Mouse (Mus musculus): ENCODE measurements at regions not wholly inside any gene's neighbourhood (a gene's known extent, or its start where the extent isn't known, plus 50 kb on each side); places are given as distances from the start of the nearest gene placed in this dataset.

DNA sequence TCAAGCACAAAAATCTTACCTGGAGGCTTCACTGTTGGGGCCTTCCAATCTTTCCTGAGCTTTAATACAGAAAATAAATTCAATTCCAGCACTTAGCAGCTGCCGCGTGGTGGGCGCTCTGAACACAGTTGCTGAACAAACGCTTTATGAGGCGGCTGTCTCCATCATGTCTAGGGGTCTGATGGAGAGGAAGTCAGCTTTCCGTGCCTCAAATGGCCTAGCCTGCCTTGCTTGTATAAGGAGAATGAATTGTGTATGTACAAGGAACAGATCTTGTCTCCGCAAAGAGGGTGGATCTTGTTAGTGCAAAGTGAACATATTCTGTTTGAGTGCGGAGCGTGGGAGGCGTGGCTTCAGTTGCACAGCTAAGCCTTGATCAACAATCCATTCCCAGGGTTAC lies 155.4 kb downstream of the Unc5cl start:
- peaks cover 7% of the 10 kb centered on the region for H3K9me3 ChIP-seq (ENCODE audit: low read length)
- TF ChIP-seq POU5F1 (IDR thresholded peaks at IDR 0.05; ENCODE audit: borderline replicate concordance, low read length) (no peak), CTCF (conservative IDR thresholded peaks at IDR 0.05; ENCODE audit: low read length) (no peak), NANOG (IDR thresholded peaks at IDR 0.05; ENCODE audit: borderline replicate concordance, low read length) (no peak)

GRCm38 (mm10) chr17:48610806-48611205 lies 156.1 kb downstream of the Unc5cl start:
- Histone ChIP-seq H3K4me1 (replicated peaks; ENCODE audit: low read depth, low read length) (peaks cover 56% of the 10 kb centered on the region), H3K36me3 (ENCODE audit: insufficient read depth, low read length) (no peaks in the 10 kb centered on the region), H3K4me3 (replicated peaks; ENCODE audit: low read length) (peak overlapping the region; percentile 46), H3K27me3 (ENCODE audit: insufficient read depth, low read length) (peaks cover 20% of the 10 kb centered on the region; the same call in 1 of the 2 replicates), H3K9me3 (ENCODE audit: low read length) (peaks cover 7% of the 10 kb centered on the region)
- TF ChIP-seq POU5F1 (IDR thresholded peaks at IDR 0.05; ENCODE audit: borderline replicate concordance, low read length): no peak
- no peak for TF ChIP-seq CTCF (conservative IDR thresholded peaks at IDR 0.05; ENCODE audit: low read length)
- no peak for TF ChIP-seq NANOG (IDR thresholded peaks at IDR 0.05; ENCODE audit: borderline replicate concordance, low read length)

More for the DNA sequence above, 155.4 kb downstream of the Unc5cl start:
- Histone ChIP-seq H3K27me3 (ENCODE audit: insufficient read depth, low read length) (peaks cover 25% of the 10 kb centered on the region; the same call in 1 of the 2 replicates), H3K4me1 (replicated peaks; ENCODE audit: low read depth, low read length) (peaks cover 54% of the 10 kb centered on the region), H3K4me3 (replicated peaks; ENCODE audit: low read length) (no peak overlapping the region), H3K36me3 (ENCODE audit: insufficient read depth, low read length) (no peaks in the 10 kb centered on the region)

DNA sequence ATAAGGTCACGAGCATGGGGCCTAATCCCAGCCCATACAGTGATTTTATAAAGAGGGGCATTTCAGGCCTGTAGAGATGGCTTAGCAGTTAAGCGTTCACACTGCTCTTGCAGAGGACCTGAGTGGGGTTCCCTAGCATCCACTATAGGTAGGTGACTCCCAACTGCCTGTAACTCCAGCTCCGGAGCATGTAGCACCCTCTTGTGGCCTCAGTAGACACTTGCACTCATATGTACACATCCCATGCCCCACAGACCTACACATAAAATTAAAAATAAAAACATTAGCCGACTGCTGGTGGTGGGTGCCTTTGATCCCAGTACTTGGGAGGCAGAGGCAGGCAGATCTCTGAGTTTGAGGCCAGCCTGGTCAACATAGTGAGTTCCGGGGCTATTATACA lies 158.8 kb downstream of the Unc5cl start:
- TF ChIP-seq POU5F1 (IDR thresholded peaks at IDR 0.05; ENCODE audit: borderline replicate concordance, low read length) (no peak), CTCF (conservative IDR thresholded peaks at IDR 0.05; ENCODE audit: low read length) (peak; percentile 43)
- Histone ChIP-seq H3K27me3 (ENCODE audit: insufficient read depth, low read length) (peaks cover 9% of the 10 kb centered on the region; the same call in 1 of the 2 replicates), H3K9me3 (ENCODE audit: low read length) (peaks cover 7% of the 10 kb centered on the region), H3K4me3 (replicated peaks; ENCODE audit: low read length) (no peak overlapping the region), H3K36me3 (ENCODE audit: insufficient read depth, low read length) (no peaks in the 10 kb centered on the region), H3K4me1 (replicated peaks; ENCODE audit: low read depth, low read length) (peaks cover 74% of the 10 kb centered on the region)

DNA sequence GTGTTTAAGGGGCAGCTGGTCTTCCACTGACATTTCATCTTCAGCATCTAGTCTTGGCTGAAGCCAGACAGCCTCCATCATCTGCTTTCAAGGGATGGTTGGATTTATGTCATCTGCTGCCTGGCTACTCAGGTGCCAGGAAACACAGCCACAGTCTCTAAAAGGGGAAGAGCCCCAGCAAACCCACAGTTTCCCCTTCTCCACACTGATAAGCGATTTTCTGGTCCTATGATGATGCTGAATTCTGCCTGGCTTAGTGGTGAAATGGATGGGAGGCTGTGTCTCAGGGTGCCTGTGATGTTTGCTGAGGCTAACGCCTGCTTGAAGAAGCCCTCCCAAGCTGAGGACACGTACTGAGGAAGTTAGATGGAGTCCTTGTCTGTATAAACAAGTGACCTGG lies 160.5 kb downstream of the Unc5cl start:
- peaks cover 63% of the 10 kb centered on the region for H3K4me1 ChIP-seq (replicated peaks; ENCODE audit: low read depth, low read length)
- no peaks in the 10 kb centered on the region for H3K27me3 ChIP-seq (ENCODE audit: insufficient read depth, low read length)
- TF ChIP-seq POU5F1 (IDR thresholded peaks at IDR 0.05; ENCODE audit: borderline replicate concordance, low read length): no peak
- TF ChIP-seq NANOG (IDR thresholded peaks at IDR 0.05; ENCODE audit: borderline replicate concordance, low read length): no peak
- TF ChIP-seq CTCF (conservative IDR thresholded peaks at IDR 0.05; ENCODE audit: low read length): no peak
- H3K36me3 ChIP-seq (ENCODE audit: insufficient read depth, low read length): no peaks in the 10 kb centered on the region
- H3K4me3 ChIP-seq (replicated peaks; ENCODE audit: low read length): peak overlapping the region; percentile 23; the same call in 1 of the 2 replicates
- peaks cover 7% of the 10 kb centered on the region for H3K9me3 ChIP-seq (ENCODE audit: low read length)

DNA sequence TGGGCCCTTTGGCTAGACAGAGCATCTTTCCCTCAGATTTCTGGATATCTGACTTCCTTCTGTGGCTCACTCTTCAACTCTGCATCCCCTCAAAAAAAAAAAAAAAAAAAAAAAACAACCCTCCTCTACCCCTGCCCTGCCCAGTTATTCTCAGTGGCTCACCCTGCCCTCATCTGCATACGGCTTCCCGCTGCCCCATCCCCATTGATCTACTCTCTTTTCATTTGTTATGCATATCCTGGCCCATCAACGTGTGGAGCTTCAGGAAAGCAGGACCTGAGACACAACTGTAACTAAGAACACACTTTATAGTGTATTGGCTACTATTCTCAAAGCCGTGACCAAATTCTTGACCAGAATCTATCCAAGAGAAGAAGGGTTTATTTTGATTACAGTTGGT lies 161.5 kb downstream of the Unc5cl start:
- no peaks in the 10 kb centered on the region for H3K36me3 ChIP-seq (ENCODE audit: insufficient read depth, low read length)
- H3K4me1 ChIP-seq (replicated peaks; ENCODE audit: low read depth, low read length): peaks cover 54% of the 10 kb centered on the region
- H3K9me3 ChIP-seq (ENCODE audit: low read length): peaks cover 7% of the 10 kb centered on the region
- peak overlapping the region; percentile 37; the same call in 1 of the 2 replicates for H3K4me3 ChIP-seq (replicated peaks; ENCODE audit: low read length)
- TF ChIP-seq CTCF (conservative IDR thresholded peaks at IDR 0.05; ENCODE audit: low read length) (no peak), POU5F1 (IDR thresholded peaks at IDR 0.05; ENCODE audit: borderline replicate concordance, low read length) (peak; percentile 100), NANOG (IDR thresholded peaks at IDR 0.05; ENCODE audit: borderline replicate concordance, low read length) (peak; percentile 98)
- no peaks in the 10 kb centered on the region for H3K27me3 ChIP-seq (ENCODE audit: insufficient read depth, low read length)

GRCm38 (mm10) chr17:48620896-48621295 lies 166.2 kb downstream of the Unc5cl start:
- H3K9me3 ChIP-seq (ENCODE audit: low read length): no peaks in the 10 kb centered on the region; the same call in 1 of the 2 replicates
- peaks cover 31% of the 10 kb centered on the region for H3K4me1 ChIP-seq (replicated peaks; ENCODE audit: low read depth, low read length)
- no peaks in the 10 kb centered on the region for H3K36me3 ChIP-seq (ENCODE audit: insufficient read depth, low read length)
- H3K27me3 ChIP-seq (ENCODE audit: insufficient read depth, low read length): 0 out of 2 replicates have a peak, but pooled peaks cover 3% of the 10 kb centered on the region
- no peak overlapping the region for H3K4me3 ChIP-seq (replicated peaks; ENCODE audit: low read length)
- TF ChIP-seq POU5F1 (IDR thresholded peaks at IDR 0.05; ENCODE audit: borderline replicate concordance, low read length) (no peak), CTCF (conservative IDR thresholded peaks at IDR 0.05; ENCODE audit: low read length) (peak; percentile 55)

DNA sequence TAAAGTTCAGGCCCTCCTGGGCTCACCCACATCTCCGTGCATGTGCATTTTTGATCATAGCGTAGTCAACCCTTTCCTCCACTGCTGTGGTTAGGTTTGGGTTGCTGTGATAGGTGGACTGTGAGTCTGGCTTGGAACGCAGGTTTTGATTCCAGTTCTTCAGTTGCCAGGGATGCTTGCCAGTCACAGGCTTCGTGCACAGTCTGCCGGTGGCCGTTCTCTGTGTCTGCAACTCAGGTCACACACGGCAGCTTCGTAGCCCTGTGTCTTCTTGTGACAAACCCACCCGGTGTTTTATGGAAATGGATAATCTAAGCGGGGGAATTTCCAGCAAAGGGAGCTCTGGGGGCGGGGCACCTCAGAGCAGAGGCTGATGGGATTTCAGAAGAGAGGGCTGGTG lies 167.0 kb downstream of the Unc5cl start:
- Histone ChIP-seq H3K27me3 (ENCODE audit: insufficient read depth, low read length) (0 out of 2 replicates have a peak, but pooled peaks cover 3% of the 10 kb centered on the region), H3K4me1 (replicated peaks; ENCODE audit: low read depth, low read length) (peaks cover 30% of the 10 kb centered on the region), H3K36me3 (ENCODE audit: insufficient read depth, low read length) (no peaks in the 10 kb centered on the region), H3K9me3 (ENCODE audit: low read length) (no peaks in the 10 kb centered on the region; the same call in 1 of the 2 replicates), H3K4me3 (replicated peaks; ENCODE audit: low read length) (no peak overlapping the region)
- TF ChIP-seq NANOG (IDR thresholded peaks at IDR 0.05; ENCODE audit: borderline replicate concordance, low read length) (no peak), POU5F1 (IDR thresholded peaks at IDR 0.05; ENCODE audit: borderline replicate concordance, low read length) (no peak), CTCF (conservative IDR thresholded peaks at IDR 0.05; ENCODE audit: low read length) (no peak)

DNA sequence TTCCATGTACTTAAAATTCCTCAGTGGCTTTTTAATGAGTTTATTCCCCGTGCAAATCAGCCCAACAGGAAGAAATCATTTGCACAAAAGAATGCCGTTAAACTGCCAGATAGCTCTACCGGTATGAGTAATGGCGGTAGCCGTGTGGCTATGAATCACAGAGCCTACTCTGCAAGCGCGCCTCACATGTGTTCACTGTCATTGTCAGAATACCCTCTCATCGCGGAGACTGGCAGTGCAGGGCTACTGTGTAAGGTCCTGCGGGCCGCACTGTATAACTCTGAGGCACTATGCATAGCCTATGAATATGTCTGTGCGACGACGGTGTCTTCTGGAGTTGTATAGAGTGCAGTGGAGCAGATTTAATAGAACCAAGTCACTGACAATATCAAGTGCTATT lies 170.2 kb downstream of the Unc5cl start:
- Histone ChIP-seq H3K4me1 (replicated peaks; ENCODE audit: low read depth, low read length) (peaks cover 8% of the 10 kb centered on the region), H3K4me3 (replicated peaks; ENCODE audit: low read length) (no peak overlapping the region), H3K27me3 (ENCODE audit: insufficient read depth, low read length) (0 out of 2 replicates have a peak, but pooled peaks cover 3% of the 10 kb centered on the region), H3K36me3 (ENCODE audit: insufficient read depth, low read length) (no peaks in the 10 kb centered on the region), H3K9me3 (ENCODE audit: low read length) (peaks cover 3% of the 10 kb centered on the region; the same call in 1 of the 2 replicates)
- TF ChIP-seq CTCF (conservative IDR thresholded peaks at IDR 0.05; ENCODE audit: low read length) (no peak), POU5F1 (IDR thresholded peaks at IDR 0.05; ENCODE audit: borderline replicate concordance, low read length) (no peak), NANOG (IDR thresholded peaks at IDR 0.05; ENCODE audit: borderline replicate concordance, low read length) (no peak)

DNA sequence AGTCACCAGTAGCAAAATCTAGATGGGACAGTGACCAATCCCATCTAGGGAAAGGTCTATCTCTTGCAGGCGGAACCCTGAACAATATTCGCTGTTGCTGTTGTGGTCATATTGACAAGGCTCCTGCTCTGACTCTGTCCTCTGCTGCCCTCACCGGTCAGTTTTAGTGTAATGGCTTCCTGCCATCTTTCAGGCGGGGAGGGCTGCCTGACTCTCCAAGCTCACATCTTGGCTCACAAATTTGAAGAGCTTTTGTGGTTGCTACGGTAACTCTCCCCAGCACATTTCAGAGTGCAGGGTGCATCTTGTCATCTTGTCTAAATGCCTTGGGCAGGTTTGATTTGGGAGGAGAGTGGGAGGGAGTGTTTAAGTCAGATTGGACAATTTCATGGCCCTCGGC lies 171.3 kb downstream of the Unc5cl start:
- 0 out of 2 replicates have a peak, but pooled peaks cover 3% of the 10 kb centered on the region for H3K27me3 ChIP-seq (ENCODE audit: insufficient read depth, low read length)
- no peak overlapping the region for H3K4me3 ChIP-seq (replicated peaks; ENCODE audit: low read length)
- H3K36me3 ChIP-seq (ENCODE audit: insufficient read depth, low read length): no peaks in the 10 kb centered on the region
- H3K9me3 ChIP-seq (ENCODE audit: low read length): peaks cover 3% of the 10 kb centered on the region; the same call in 1 of the 2 replicates
- H3K4me1 ChIP-seq (replicated peaks; ENCODE audit: low read depth, low read length): peaks cover 8% of the 10 kb centered on the region
- TF ChIP-seq POU5F1 (IDR thresholded peaks at IDR 0.05; ENCODE audit: borderline replicate concordance, low read length): no peak
- no peak for TF ChIP-seq CTCF (conservative IDR thresholded peaks at IDR 0.05; ENCODE audit: low read length)
- no peak for TF ChIP-seq NANOG (IDR thresholded peaks at IDR 0.05; ENCODE audit: borderline replicate concordance, low read length)
